Mouse (Mus musculus) naive thymus-derived CD4-positive, alpha-beta T cell, adult 2 months (primary cell): ENCODE measurements around the gene Arid4a.

ENCODE experiments used
- DNase-seq: peaks from one replicate; pipeline ENCODE4 v3.0.0-alpha.2; 2011; ENCODE audit warnings: low read depth

Gene Arid4a

DNA sequence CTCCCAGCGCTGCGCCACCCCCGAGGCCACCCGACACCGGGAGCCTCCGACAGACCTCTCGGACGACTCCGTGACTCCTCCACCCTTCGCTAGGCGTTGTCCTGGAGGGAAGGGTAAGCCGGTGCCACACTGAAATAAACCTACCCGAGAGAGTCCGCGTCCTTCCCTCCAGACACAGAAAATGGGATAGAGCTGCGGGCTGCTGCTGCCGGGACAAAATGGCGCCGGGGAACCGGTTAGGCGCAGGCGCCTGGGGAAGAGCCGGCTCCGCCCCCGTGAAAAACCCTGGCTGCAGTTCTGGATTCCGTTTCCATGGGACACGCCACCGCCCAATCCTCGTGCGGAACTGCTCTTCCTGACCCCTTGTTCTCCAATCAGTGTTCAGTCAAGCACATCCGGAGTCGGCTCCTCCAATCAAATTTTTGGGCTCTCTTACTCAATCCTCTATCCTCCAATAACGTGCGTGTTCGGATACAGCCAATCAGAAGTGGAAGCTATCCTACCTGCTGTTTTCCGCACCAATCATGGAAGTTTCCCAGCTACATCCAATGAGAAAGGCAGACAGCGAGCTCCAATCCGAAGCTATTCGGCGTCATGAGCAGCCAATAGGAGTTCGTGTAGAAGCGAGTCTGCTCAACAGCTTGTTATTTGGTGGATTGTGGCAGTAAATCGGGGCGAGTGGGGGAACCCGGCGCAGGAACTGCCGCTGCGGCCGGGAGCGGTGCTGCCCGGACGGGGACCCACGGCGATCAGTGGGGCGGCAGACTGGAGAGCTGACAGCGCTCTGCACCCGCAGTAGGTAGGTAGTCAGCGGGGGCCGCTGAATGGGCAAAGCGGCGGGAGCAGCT lies at the start of gene Arid4a:
Gene Arid4a, plus strand, starts transcription at position 628 of the 848 bp plus-strand sequence.
- DNase-seq: peak; percentile 99

DNA sequence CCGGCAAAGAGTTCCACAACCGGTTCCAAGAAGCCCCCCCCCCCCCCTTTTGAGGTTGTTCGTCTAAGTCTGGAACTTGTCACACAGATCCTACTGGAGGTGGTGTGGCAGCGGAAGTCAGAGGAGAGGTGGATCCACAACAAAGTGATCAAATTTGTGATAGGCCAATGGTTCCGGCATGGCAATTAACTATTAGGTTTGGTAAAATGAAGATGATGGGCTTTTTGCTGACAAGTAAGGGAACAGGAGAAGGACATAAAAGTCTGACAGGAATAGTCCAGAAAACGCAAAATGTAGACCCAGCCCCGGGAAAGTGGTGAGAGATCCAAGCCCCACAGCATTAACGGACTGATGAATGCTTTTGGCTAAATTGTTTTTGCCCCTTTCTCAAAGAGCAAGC lies 48.2 kb upstream of the Arid4a start:
- no peak for DNase-seq

DNA sequence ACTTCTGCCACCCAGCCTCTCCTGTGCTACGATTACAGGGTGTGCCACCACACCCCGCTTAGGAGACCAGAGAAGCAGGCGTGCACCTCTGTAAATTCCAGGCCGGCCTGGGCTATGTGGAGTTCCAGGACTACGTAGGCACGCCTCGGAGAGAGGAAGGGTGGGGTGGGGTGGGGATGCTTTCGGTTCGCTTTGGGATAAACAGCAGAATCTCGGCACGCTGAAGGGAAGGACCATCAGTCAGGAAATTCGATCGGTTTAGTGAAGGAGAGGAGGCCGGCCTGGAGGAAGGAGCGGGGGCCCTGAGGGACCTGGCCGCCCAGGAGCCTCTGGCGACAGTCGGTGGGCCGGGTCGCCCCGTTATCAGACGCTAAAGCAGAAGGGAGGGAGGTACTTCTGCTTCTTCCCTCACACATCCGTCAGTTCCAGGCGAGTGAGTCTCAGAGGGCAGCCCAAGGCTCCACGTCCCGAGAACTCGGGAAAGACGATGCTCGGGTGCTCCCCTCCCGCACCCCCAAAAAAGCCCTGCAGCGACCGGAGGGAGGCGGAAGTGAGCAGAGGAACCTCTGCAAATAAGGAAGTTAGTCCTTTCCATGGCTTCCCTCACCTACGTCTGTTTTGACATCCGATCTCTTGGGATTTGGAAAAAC lies 47.5 kb upstream of the Arid4a start:
- DNase-seq: no peak

DNA sequence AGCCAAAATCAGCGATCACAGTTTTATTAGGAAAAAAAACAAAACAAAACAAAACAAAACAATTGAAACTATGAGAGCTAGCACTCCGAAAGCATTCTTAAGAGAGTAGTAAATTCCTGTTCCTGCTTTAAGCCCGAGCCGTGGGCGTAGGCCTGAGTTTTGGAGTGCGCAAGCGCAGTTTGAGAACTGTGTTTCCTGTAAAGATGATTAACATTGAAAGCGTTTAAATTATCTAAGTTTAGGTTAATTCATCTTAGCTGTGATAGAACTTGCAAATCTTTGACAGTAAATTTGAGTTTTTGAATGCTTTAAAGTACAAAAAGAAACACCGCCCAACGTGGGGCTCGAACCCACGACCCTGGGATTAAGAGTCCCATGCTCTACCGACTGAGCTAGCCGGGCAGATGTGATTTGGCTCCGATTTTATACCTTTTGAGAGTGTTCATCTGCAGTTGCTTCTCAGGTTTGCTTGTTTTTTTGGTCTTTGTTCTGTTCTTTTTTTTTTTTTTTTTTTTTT lies 46.9 kb upstream of the Arid4a start:
- DNase-seq: peak; percentile 97

DNA sequence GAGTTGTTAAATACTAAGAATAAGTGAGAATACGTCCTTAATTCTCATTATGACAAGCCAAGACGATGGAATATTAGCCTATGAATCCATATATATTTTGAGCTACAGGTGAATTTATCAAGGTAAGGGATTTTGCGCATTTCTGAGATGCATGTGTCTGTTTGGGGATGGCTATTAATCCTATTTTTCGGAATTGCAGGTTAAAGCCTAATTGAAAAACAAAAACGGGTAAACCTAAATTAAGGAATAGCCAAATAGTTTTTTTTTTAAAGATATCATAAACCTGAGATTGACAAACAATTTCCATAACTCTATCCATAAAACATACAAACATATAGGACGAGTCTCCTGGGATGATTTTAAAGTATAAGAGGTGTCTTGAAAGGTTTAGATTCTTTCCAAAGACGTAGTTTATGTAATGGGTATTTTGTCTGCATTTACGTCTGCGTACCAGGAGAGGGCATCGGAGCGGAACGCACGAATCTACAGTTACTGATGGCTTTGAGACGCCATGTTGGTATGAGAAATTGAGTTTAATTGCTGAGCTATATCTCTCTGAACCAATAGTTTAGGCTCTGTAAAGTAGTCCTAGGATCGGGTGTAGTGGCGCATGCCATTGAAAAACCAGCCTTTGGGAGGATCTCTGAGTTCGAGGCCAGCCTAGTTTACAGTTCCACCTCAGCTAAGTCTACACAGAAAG lies 46.2 kb upstream of the Arid4a start:
- peak; percentile 91 for DNase-seq

- DNase-seq: no peak
Observed at GRCm38 (mm10) chr12:70973831-70974230, 42.0 kb upstream of the Arid4a start.

- peak; percentile 96 for DNase-seq
Observed at GRCm38 (mm10) chr12:70974441-70975266, 41.1 kb upstream of the Arid4a start, which contains the start of gene Psma3. Gene Psma3 (plus strand): TSS chr12:70974621.

DNA sequence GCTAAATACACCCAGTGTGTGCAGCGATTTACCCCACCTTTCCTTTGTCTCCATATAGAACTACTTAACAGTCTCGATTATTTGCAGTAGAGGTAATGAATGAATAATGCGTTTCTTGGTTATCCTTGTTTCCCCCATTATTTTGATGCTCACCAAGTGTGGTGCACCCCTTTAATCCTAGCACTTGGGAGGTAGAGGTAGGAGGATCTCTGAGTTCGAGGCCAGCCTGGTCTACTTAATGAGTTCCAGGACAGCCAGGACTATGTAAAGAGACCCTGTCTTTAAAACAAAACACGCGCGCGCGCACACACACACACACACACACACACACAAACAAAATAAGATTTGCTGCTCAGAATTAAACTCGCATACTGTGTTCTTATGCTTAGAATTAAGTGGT lies 40.4 kb upstream of the Arid4a start:
- no peak for DNase-seq

- no peak for DNase-seq
Observed at GRCm38 (mm10) chr12:70975891-70976290, 39.9 kb upstream of the Arid4a start.

GRCm38 (mm10) chr12:70978345-70978744 lies 37.4 kb upstream of the Arid4a start:
- DNase-seq: no peak

DNA sequence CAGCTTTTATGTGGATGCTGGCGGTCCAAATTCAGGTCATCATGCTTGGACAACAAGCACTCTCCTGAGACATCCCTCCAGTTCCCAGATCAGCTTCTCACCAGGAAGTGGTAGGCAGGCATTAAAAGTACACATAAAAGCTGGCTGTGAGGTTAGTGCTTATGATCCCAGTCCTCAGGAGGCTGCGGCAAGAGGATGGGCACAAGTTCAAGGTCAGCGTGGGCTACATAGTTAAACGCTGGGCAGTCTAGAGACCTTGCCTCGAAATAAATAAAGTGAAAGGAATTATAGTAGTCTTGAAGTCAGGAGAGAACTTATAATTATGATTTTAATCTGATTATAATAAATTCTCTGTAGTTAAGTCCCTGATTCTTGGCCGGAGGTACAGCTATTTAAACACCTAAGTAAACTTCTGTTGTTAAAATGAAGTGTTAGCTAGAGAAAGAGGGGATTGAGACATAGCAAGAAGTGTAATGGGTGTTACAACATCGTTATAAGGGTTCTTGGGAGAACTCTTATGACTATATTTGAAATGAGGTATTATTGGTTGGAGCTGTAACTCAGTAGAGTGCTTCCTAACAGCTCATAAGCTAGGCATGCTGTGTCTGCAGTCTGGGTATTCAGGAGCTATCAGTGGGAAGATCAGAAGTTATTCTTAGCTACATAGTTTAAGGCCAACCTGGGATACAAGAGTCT lies 30.8 kb upstream of the Arid4a start:
- DNase-seq: no peak

DNA sequence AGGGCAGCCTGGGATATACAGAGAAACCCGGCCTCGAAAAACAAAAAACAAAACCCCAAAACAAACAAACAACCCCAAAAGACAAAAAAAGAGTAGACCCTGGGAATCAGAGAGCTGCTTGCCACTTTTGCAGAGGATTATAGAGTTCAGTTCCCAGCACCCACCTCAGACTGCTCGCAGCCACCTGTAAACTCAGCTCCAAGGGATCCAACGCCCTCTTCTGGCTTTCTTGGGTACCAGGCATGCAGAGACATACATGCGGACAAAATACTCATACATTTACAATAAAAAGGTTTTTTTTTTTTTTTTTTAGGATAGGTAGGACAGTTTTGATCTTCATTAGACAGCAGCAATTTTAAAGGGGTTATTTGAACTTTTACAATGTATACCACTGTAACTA lies 18.6 kb upstream of the Arid4a start:
- no peak for DNase-seq

GRCm38 (mm10) chr12:70999423-70999903 lies 16.3 kb upstream of the Arid4a start:
- peak; percentile 77 for DNase-seq

DNA sequence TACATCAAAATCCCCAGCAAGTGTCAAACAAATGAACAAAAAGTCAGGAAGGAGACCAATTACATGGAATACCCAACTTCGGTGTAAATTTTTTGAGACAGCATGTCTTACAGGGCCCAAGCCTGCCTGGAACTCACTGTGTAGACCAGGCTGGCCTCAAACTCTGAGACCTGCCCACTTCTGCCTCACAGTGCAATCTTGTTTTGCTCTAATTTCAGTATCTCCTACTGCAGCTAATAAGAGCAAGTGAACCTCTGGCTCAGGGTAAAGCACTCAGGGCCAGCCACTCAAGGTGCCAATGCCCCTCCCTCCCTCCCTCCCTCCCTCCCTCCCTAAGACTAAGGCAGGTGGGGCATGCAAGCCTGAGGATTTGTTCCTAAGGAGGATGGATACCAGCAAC lies 15.4 kb upstream of the Arid4a start:
- no peak for DNase-seq

DNA sequence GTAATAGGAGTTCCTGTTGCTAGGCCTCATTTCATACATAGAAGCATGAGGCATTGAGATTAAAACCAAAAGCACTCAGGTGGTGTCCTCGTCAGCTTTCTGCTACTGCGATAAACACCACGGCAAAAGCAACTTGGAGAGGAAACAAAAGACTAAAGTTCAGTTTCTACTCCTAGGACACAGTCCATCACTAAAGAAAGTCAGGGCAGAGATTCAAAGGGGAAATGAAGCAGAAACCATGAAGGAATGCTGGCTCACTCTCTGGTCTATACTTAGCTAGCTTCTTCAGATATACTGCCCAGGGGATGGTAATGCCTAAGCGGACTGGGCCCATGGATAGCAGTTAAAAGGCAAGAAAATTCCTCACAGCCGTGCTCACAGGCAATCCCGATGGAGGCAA lies 14.3 kb upstream of the Arid4a start:
- DNase-seq: no peak

DNA sequence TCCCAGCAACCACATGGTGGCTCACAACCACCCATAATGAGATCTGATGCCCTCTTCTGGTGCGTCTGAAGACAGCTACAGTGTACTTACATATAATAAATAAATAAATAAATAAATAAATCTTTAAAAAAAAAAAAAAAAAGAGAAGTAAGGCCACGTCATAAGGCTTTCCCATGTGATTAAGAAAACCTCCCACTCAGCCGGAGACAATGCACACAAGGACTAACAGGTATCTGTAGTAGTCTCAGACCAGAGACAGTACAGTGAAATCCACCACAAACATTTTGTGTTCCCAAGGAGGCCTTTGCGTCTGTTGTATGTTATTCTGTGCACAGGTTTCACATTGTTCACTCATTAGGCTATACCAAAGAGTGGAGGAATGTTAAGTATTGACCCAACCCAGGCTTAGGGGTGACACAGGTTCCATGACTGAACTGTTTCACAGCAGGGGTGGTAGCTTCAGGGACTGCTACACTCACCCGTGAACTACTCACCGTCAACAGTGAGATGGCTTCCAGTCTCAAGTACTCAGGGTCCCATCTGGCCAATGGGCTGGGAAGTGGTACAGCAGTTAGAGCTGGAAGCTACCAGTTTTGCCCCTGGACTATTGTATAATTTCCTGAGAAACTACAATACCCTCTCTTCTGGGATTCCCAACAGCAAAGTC lies 11.9 kb upstream of the Arid4a start:
- DNase-seq: no peak

- no peak for DNase-seq
Observed at GRCm38 (mm10) chr12:71006141-71006540, 9.6 kb upstream of the Arid4a start.

GRCm38 (mm10) chr12:71006901-71007300 lies 8.9 kb upstream of the Arid4a start:
- DNase-seq: peak; percentile 78

- DNase-seq: no peak
Observed at GRCm38 (mm10) chr12:71009769-71010168, 6.0 kb upstream of the Arid4a start.

- no peak for DNase-seq
Observed at GRCm38 (mm10) chr12:71014845-71015362, 886 bp upstream of the Arid4a start.
